Mouse (Mus musculus): ENCODE measurements at regions not wholly inside any gene's neighbourhood (a gene's known extent, or its start where the extent isn't known, plus 50 kb on each side); places are given as distances from the start of the nearest gene placed in this dataset.

- Histone ChIP-seq H3K36me3 (no peaks in the 10 kb centered on the region), H3K4me1 (0 out of 2 replicates have a peak, but pooled peaks cover 5% of the 10 kb centered on the region), H3K9ac (no peak overlapping the region), H3K9me3 (no peaks in the 10 kb centered on the region), H3K27me3 (replicated peaks) (no peaks in the 10 kb centered on the region), H3K4me2 (no peak overlapping the region), H3K27ac (replicated peaks) (no peak overlapping the region), H3K4me3 (no peak overlapping the region)
- no peak for ATAC-seq (ENCODE audit: extremely low read depth, insufficient number of reproducible peaks, low FRiP score, low TSS enrichment)
- 54% methylated on average over 10 of the region's 10 CpGs for WGBS
Observed at GRCm38 (mm10) chr15:52166595-52167443, 1717.9 kb upstream of the Gm7489 start.

- WGBS: 76% methylated on average over 5 of the region's 5 CpGs
- no peak overlapping the region for H3K27ac ChIP-seq (replicated peaks)
- H3K4me1 ChIP-seq: 0 out of 2 replicates have a peak, but pooled peaks cover 2% of the 10 kb centered on the region
- no peaks in the 10 kb centered on the region for H3K9me3 ChIP-seq
- H3K27me3 ChIP-seq (replicated peaks): no peaks in the 10 kb centered on the region
- H3K36me3 ChIP-seq: no peaks in the 10 kb centered on the region
- no peak overlapping the region for H3K4me2 ChIP-seq
- no peak for ATAC-seq (ENCODE audit: extremely low read depth, insufficient number of reproducible peaks, low FRiP score, low TSS enrichment)
- no peak overlapping the region for H3K9ac ChIP-seq
- no peak overlapping the region for H3K4me3 ChIP-seq
Observed at GRCm38 (mm10) chr15:52167811-52168210, 1716.9 kb upstream of the Gm7489 start.

GRCm38 (mm10) chr15:52176951-52177350 lies 1707.8 kb upstream of the Gm7489 start:
- H3K27ac ChIP-seq (replicated peaks): no peak overlapping the region
- WGBS: 77% methylated on average over 1 of the region's 1 CpGs
- no peak overlapping the region for H3K4me3 ChIP-seq
- no peaks in the 10 kb centered on the region for H3K36me3 ChIP-seq
- H3K4me1 ChIP-seq: 0 out of 2 replicates have a peak, but pooled peaks cover 4% of the 10 kb centered on the region
- no peak overlapping the region for H3K9ac ChIP-seq
- no peak overlapping the region for H3K4me2 ChIP-seq
- H3K9me3 ChIP-seq: no peaks in the 10 kb centered on the region
- ATAC-seq (ENCODE audit: extremely low read depth, insufficient number of reproducible peaks, low FRiP score, low TSS enrichment): no peak
- no peaks in the 10 kb centered on the region for H3K27me3 ChIP-seq (replicated peaks)

GRCm38 (mm10) chr15:52178668-52179067 lies 1706.0 kb upstream of the Gm7489 start:
- Histone ChIP-seq H3K9ac (no peak overlapping the region), H3K4me3 (no peak overlapping the region), H3K36me3 (no peaks in the 10 kb centered on the region), H3K4me1 (0 out of 2 replicates have a peak, but pooled peaks cover 4% of the 10 kb centered on the region), H3K9me3 (no peaks in the 10 kb centered on the region), H3K27ac (replicated peaks) (no peak overlapping the region), H3K27me3 (replicated peaks) (no peaks in the 10 kb centered on the region), H3K4me2 (no peak overlapping the region)
- ATAC-seq (ENCODE audit: extremely low read depth, insufficient number of reproducible peaks, low FRiP score, low TSS enrichment): no peak
- WGBS: 48% methylated on average over 3 of the region's 3 CpGs

GRCm38 (mm10) chr15:52179379-52179778 lies 1705.3 kb upstream of the Gm7489 start:
- H3K9ac ChIP-seq: no peak overlapping the region
- no peak overlapping the region for H3K4me2 ChIP-seq
- no peak overlapping the region for H3K4me3 ChIP-seq
- H3K4me1 ChIP-seq: 0 out of 2 replicates have a peak, but pooled peaks cover 4% of the 10 kb centered on the region
- no peak overlapping the region for H3K27ac ChIP-seq (replicated peaks)
- no peaks in the 10 kb centered on the region for H3K27me3 ChIP-seq (replicated peaks)
- no peak for ATAC-seq (ENCODE audit: extremely low read depth, insufficient number of reproducible peaks, low FRiP score, low TSS enrichment)
- H3K36me3 ChIP-seq: no peaks in the 10 kb centered on the region
- H3K9me3 ChIP-seq: no peaks in the 10 kb centered on the region

- H3K4me1 ChIP-seq: no peaks in the 10 kb centered on the region
- no peak overlapping the region for H3K27ac ChIP-seq (replicated peaks)
- H3K36me3 ChIP-seq: no peaks in the 10 kb centered on the region
- H3K9ac ChIP-seq: no peak overlapping the region
- no peak for ATAC-seq (ENCODE audit: extremely low read depth, insufficient number of reproducible peaks, low FRiP score, low TSS enrichment)
- no peak overlapping the region for H3K4me3 ChIP-seq
- no peaks in the 10 kb centered on the region for H3K9me3 ChIP-seq
- 58% methylated on average over 3 of the region's 3 CpGs for WGBS
- H3K4me2 ChIP-seq: no peak overlapping the region
- no peaks in the 10 kb centered on the region for H3K27me3 ChIP-seq (replicated peaks)
Observed at GRCm38 (mm10) chr15:52191176-52191575, 1693.5 kb upstream of the Gm7489 start.

- no peak overlapping the region for H3K4me3 ChIP-seq
- H3K27ac ChIP-seq (replicated peaks): no peak overlapping the region
- ATAC-seq (ENCODE audit: extremely low read depth, insufficient number of reproducible peaks, low FRiP score, low TSS enrichment): no peak
- 58% methylated on average over 3 of the region's 3 CpGs for WGBS
- no peaks in the 10 kb centered on the region for H3K27me3 ChIP-seq (replicated peaks)
- no peaks in the 10 kb centered on the region for H3K4me1 ChIP-seq
- H3K9ac ChIP-seq: no peak overlapping the region
- no peaks in the 10 kb centered on the region for H3K9me3 ChIP-seq
- H3K36me3 ChIP-seq: no peaks in the 10 kb centered on the region
- no peak overlapping the region for H3K4me2 ChIP-seq
Observed at GRCm38 (mm10) chr15:52207271-52207670, 1677.4 kb upstream of the Gm7489 start.

- ATAC-seq (ENCODE audit: extremely low read depth, insufficient number of reproducible peaks, low FRiP score, low TSS enrichment): no peak
- no peak overlapping the region for H3K9ac ChIP-seq
- 73% methylated on average over 5 of the region's 5 CpGs for WGBS
Observed at GRCm38 (mm10) chr15:52232442-52232841, 1652.3 kb upstream of the Gm7489 start.

GRCm38 (mm10) chr15:52236220-52236619 lies 1648.5 kb upstream of the Gm7489 start:
- no peak overlapping the region for H3K4me3 ChIP-seq
- H3K4me1 ChIP-seq: no peaks in the 10 kb centered on the region
- no peak for ATAC-seq (ENCODE audit: extremely low read depth, insufficient number of reproducible peaks, low FRiP score, low TSS enrichment)
- no peaks in the 10 kb centered on the region for H3K36me3 ChIP-seq
- no peak overlapping the region for H3K4me2 ChIP-seq
- no peak overlapping the region for H3K9ac ChIP-seq
- H3K9me3 ChIP-seq: no peaks in the 10 kb centered on the region
- H3K27me3 ChIP-seq (replicated peaks): no peaks in the 10 kb centered on the region
- no peak overlapping the region for H3K27ac ChIP-seq (replicated peaks)
- WGBS: 40% methylated on average over 8 of the region's 8 CpGs

More at GRCm38 (mm10) chr15:52232442-52232841, 1652.3 kb upstream of the Gm7489 start:
- Histone ChIP-seq H3K27me3 (replicated peaks) (no peaks in the 10 kb centered on the region), H3K4me3 (no peak overlapping the region), H3K9me3 (no peaks in the 10 kb centered on the region), H3K36me3 (no peaks in the 10 kb centered on the region), H3K4me1 (no peaks in the 10 kb centered on the region), H3K27ac (replicated peaks) (no peak overlapping the region), H3K4me2 (no peak overlapping the region)

- Histone ChIP-seq H3K4me2 (no peak overlapping the region), H3K27ac (replicated peaks) (no peak overlapping the region), H3K4me3 (no peak overlapping the region), H3K9ac (no peak overlapping the region), H3K27me3 (replicated peaks) (no peaks in the 10 kb centered on the region), H3K9me3 (no peaks in the 10 kb centered on the region), H3K4me1 (no peaks in the 10 kb centered on the region), H3K36me3 (no peaks in the 10 kb centered on the region)
- no peak for ATAC-seq (ENCODE audit: extremely low read depth, insufficient number of reproducible peaks, low FRiP score, low TSS enrichment)
- WGBS: 78% methylated on average over 1 of the region's 1 CpGs
Observed at GRCm38 (mm10) chr15:52242890-52243289, 1641.8 kb upstream of the Gm7489 start.

Measured in heart, embryonic 13.5 days (tissue).